Mouse (Mus musculus): Measurements from ENCODE around the gene Palld.

The Palld gene

GRCm38 (mm10) chr8:61722226-61722625 is 180.3 kb downstream of the Palld start:
- DNase-seq: no peak

- DNase-seq: no peak
Measured at GRCm38 (mm10) chr8:61715351-61716125, 187.0 kb downstream of the Palld start.

GRCm38 (mm10) chr8:61714293-61714831 is 188.1 kb downstream of the Palld start:
- DNase-seq: no peak

GRCm38 (mm10) chr8:61713195-61713990 is 189.1 kb downstream of the Palld start:
- no peak for DNase-seq

- DNase-seq: no peak
Measured at GRCm38 (mm10) chr8:61712426-61712825, 190.1 kb downstream of the Palld start.

- DNase-seq: no peak
Measured at GRCm38 (mm10) chr8:61708586-61709305, 193.7 kb downstream of the Palld start.

- DNase-seq: no peak
Measured at GRCm38 (mm10) chr8:61705491-61705890, 197.0 kb downstream of the Palld start.

GRCm38 (mm10) chr8:61702122-61702521 is 200.4 kb downstream of the Palld start:
- DNase-seq: no peak

GRCm38 (mm10) chr8:61700932-61701681 is 201.4 kb downstream of the Palld start:
- no peak for DNase-seq

- no peak for DNase-seq
Measured at GRCm38 (mm10) chr8:61700298-61700697, 202.2 kb downstream of the Palld start.

- no peak for DNase-seq
Measured at GRCm38 (mm10) chr8:61698959-61699358, 203.5 kb downstream of the Palld start.

GRCm38 (mm10) chr8:61697728-61698385 is 204.6 kb downstream of the Palld start:
- DNase-seq: no peak

- DNase-seq: no peak
Measured at GRCm38 (mm10) chr8:61696846-61697455, 205.5 kb downstream of the Palld start.

GRCm38 (mm10) chr8:61695416-61695815 is 207.1 kb downstream of the Palld start:
- DNase-seq: no peak

- no peak for DNase-seq
Measured at GRCm38 (mm10) chr8:61692866-61693265, 209.6 kb downstream of the Palld start.

GRCm38 (mm10) chr8:61692129-61692528 is 210.4 kb downstream of the Palld start:
- DNase-seq: no peak

- no peak for DNase-seq
Measured at GRCm38 (mm10) chr8:61691391-61691790, 211.1 kb downstream of the Palld start.

- no peak for DNase-seq
Measured at GRCm38 (mm10) chr8:61687071-61687470, 215.4 kb downstream of the Palld start.

GRCm38 (mm10) chr8:61686340-61686739 is 216.2 kb downstream of the Palld start:
- DNase-seq: no peak

GRCm38 (mm10) chr8:61685280-61685679 is 217.2 kb downstream of the Palld start:
- DNase-seq: no peak

- DNase-seq: no peak
Measured at GRCm38 (mm10) chr8:61684280-61684939, 218.1 kb downstream of the Palld start.

Data from cerebellum, adult 11 months (tissue).